Mouse (Mus musculus): ENCODE measurements around the gene Ptpn3. TPM values are rescaled to one million over a fixed set of nuclear protein-coding genes. Genes with fewer than 3 reads are reported as not detected.

The Ptpn3 gene
- total and polyA plus RNA-seq, 3 experiments, result 4.7 to 8.4 TPM; not detected in 1

GRCm38 (mm10) chr4:57299308-57299700 lies 2.3 kb downstream of the Ptpn3 start:
- H3K4me1 ChIP-seq (ENCODE audit: control insufficient read depth in 1 of 2, insufficient read depth in 2 of 2, low read length in 2 of 2), result peaks cover 0 to 11% of the 10 kb centered on the region in 2 experiments; a peak in 2 of 4 replicates
- TF ChIP-seq MAZ (IDR thresholded peaks at IDR 0.05; ENCODE audit: low read depth, low read length) (no peak), POLR2A (IDR thresholded peaks at IDR 0.05; ENCODE audit: control insufficient read depth in 1 of 2, insufficient read depth in 1 of 2, low read depth in 1 of 2, low read length in 2 of 2, poor library complexity in 1 of 2) (no peak), POLR2AphosphoS2 (IDR thresholded peaks at IDR 0.05; ENCODE audit: low read length) (no peak), ZC3H11A (IDR thresholded peaks at IDR 0.05; ENCODE audit: low read depth, low read length) (no peak), MEF2A (IDR thresholded peaks at IDR 0.05; ENCODE audit: extremely low read depth, insufficient replicate concordance, low read depth, low read length, poor library complexity, severe bottlenecking) (no peak), E2F4 (IDR thresholded peaks at IDR 0.05; ENCODE audit: borderline replicate concordance, low read depth, low read length) (no peak), ZKSCAN1 (IDR thresholded peaks at IDR 0.05; ENCODE audit: low read depth, low read length) (no peak), JUND (IDR thresholded peaks at IDR 0.05; ENCODE audit: low read depth, low read length) (no peak), MXI1 (IDR thresholded peaks at IDR 0.05; ENCODE audit: low read depth, low read length) (no peak), NELFE (IDR thresholded peaks at IDR 0.05; ENCODE audit: low read depth, low read length) (no peak)
- peaks cover 3% of the 10 kb centered on the region; the same call in 1 of the 2 replicates for H3K79me2 ChIP-seq (ENCODE audit: control insufficient read depth, insufficient read depth, low read length, poor library complexity)

DNA sequence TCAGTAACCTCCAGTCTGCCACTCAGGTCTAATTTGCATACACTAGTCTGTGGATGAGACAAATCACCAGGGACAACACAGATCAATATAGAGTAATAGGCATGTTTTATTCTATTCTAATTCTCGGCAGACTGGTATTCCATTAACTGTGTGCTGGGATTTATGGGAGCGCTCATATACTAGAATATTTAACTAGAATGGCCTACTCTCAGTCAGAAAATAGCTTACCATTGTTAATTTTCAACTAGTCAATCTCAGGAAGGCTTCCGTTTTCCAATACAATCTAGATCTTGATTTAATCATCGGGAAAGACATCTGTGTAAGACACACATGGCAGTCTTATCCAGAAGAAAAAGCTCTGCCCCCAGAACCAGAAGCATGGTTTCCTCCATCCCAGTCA lies 3.5 kb downstream of the Ptpn3 start:
- Histone ChIP-seq H3K27me3 (ENCODE audit: control insufficient read depth in 1 of 2, insufficient read depth in 2 of 2, low read length in 2 of 2) (no peaks in the 10 kb centered on the region), H3K79me2 (ENCODE audit: control insufficient read depth, insufficient read depth, low read length, poor library complexity) (peaks cover 3% of the 10 kb centered on the region; the same call in 1 of the 2 replicates), H3K4me1 (ENCODE audit: control insufficient read depth in 1 of 2, insufficient read depth in 2 of 2, low read length in 2 of 2) (peaks cover 0 to 11% of the 10 kb centered on the region in 2 experiments; a peak in 2 of 4 replicates), H3K9ac (ENCODE audit: control insufficient read depth, low read depth, low read length, poor library complexity, severe bottlenecking) (no peak overlapping the region), H3K36me3 (ENCODE audit: control insufficient read depth in 1 of 2, insufficient read depth in 2 of 2, low read length in 2 of 2) (no peaks in the 10 kb centered on the region), H3K9me3 (replicated peaks; ENCODE audit: insufficient read depth, low read length) (no peaks in the 10 kb centered on the region), H3K27ac (ENCODE audit: control insufficient read depth, low read depth, low read length) (no peak overlapping the region), H3K4me3 (ENCODE audit: control insufficient read depth in 1 of 2, insufficient read depth in 1 of 2, low read depth in 2 of 2, low read length in 2 of 2) (no peak overlapping the region)
- no peak for TF ChIP-seq CHD1 (IDR thresholded peaks at IDR 0.05; ENCODE audit: low read depth, low read length)
- TF ChIP-seq NELFE (IDR thresholded peaks at IDR 0.05; ENCODE audit: low read depth, low read length), result no peak
- TF ChIP-seq ZC3H11A (IDR thresholded peaks at IDR 0.05; ENCODE audit: low read depth, low read length), result no peak
- TF ChIP-seq EP300 (IDR thresholded peaks at IDR 0.05; ENCODE audit: low read depth in 1 of 2, low read length in 2 of 2), result no peak
- TF ChIP-seq POLR2A (IDR thresholded peaks at IDR 0.05; ENCODE audit: control insufficient read depth in 1 of 2, insufficient read depth in 1 of 2, low read depth in 1 of 2, low read length in 2 of 2, poor library complexity in 1 of 2), result no peak
- TF ChIP-seq MAFK (IDR thresholded peaks at IDR 0.05; ENCODE audit: borderline replicate concordance, low read depth, low read length), result no peak
- no peak for DNase-seq (ENCODE audit: low read depth, low spot score)

More at GRCm38 (mm10) chr4:57299308-57299700, 2.3 kb downstream of the Ptpn3 start:
- Histone ChIP-seq H3K27ac (ENCODE audit: control insufficient read depth, low read depth, low read length) (peak overlapping the region; percentile 37; the same call in 1 of the 2 replicates), H3K4me3 (ENCODE audit: control insufficient read depth in 1 of 2, insufficient read depth in 1 of 2, low read depth in 2 of 2, low read length in 2 of 2) (peak overlapping the region; percentile 71 to 94), H3K9ac (ENCODE audit: control insufficient read depth, low read depth, low read length, poor library complexity, severe bottlenecking) (peak overlapping the region; percentile 83), H3K36me3 (ENCODE audit: control insufficient read depth in 1 of 2, insufficient read depth in 2 of 2, low read length in 2 of 2) (no peaks in the 10 kb centered on the region), H3K9me3 (replicated peaks; ENCODE audit: insufficient read depth, low read length) (no peaks in the 10 kb centered on the region), H3K27me3 (ENCODE audit: control insufficient read depth in 1 of 2, insufficient read depth in 2 of 2, low read length in 2 of 2) (no peaks in the 10 kb centered on the region)
- no peak for DNase-seq (ENCODE audit: low read depth, low spot score)
